Mouse (Mus musculus): ENCODE measurements around the gene E4f1.
"Not testable (repeated sequence)": the region's sequence is repeated elsewhere in the genome, so short reads cannot be mapped to it uniquely, and the experiment has no call there.

Gene E4f1

GRCm38 (mm10) chr17:24455523-24456206 is 14.4 kb downstream of the E4f1 start:
- DNase-seq (ENCODE audit: low read depth, low spot score), result not testable (repeated sequence)

GRCm38 (mm10) chr17:24454756-24455522 is 15.2 kb downstream of the E4f1 start:
- DNase-seq (ENCODE audit: low read depth, low spot score), result peak; percentile 99

DNA sequence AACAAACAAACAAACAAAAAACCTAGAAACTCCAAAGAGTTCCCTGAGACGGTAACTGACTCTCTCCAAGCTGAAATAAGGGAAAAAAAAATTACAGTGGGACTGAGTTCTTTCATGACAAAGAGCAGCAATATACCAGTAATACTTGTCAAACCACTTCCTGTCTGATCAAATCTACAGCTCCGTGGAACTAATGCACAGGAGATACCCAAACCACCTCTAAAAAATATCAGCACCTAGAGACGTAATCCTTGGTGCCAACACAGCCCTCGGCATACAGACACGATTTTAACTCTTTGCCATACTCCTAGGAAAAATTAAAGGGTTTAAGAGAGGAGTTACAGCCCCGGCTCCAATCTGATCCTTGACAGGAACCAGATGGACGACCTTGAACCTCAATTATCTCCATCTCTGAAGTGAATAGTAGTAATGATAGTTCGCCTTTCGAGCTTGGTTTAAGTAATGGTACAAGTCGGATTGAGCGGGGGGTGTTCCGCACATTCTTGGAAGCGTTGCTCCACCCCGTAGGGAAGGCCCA is 15.8 kb downstream of the E4f1 start:
- no peak for DNase-seq (ENCODE audit: low read depth, low spot score)

DNA sequence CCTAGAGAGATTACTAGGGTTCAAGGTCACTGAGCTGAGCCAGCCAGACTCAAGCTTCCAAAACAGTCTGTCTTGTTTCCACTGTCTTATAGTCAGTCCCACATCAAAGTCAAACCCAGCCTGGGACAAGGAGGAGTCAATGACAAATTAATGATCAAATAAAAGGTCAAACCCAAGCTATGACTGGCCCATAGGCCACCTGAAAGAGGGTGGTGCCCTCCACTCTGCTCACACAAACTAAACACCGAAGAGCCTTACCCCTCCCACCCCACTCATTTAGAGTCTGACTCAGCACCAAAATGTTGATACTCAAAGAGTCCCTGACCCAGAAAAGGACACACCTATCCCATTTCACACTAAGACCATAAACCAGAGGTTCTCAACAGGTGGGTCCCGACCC is 16.7 kb downstream of the E4f1 start:
- DNase-seq (ENCODE audit: low read depth, low spot score), result no peak

DNA sequence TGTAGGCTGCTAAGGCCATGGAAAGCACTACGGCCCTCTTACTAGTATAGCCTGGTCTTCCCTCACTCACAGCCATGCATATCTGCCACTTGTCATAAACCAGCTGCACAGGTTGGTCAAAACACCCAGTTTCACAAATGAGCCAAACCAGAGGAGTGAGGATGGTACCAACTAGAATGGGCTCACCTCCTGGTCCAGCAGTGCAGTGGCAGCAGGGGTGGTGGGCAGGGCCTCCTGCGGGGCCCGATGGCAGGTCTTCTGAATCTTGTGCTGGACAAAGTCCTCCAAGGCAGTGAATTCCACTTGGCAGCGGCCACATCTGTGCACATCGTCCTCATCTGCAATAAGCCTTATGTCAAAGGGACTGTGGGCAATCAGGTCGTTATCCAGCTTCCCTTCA is 18.9 kb downstream of the E4f1 start:
- no peak for DNase-seq (ENCODE audit: low read depth, low spot score)

DNA sequence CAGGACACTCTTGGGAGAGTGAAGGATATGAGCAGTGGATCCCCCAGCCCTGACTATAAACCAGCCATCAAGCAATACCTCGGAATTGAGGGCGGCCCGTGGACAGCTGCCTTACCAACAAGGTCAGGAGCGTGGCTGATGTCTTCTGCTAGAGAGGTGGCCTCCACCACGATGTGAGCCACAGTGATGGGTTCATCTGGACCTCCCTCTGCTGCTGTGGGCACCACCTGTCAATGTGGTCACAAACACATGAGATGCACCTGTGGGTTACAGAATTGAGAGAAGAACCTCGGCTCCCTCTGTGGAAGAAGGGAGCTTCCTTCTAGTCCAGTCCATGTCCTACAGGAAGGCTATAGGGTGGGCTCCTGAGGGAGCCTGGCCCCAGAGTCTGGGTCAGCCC is 20.6 kb downstream of the E4f1 start:
- no peak for DNase-seq (ENCODE audit: low read depth, low spot score)

- DNase-seq (ENCODE audit: low read depth, low spot score), result no peak
Measured at GRCm38 (mm10) chr17:24446590-24446989, 23.5 kb downstream of the E4f1 start.

DNA sequence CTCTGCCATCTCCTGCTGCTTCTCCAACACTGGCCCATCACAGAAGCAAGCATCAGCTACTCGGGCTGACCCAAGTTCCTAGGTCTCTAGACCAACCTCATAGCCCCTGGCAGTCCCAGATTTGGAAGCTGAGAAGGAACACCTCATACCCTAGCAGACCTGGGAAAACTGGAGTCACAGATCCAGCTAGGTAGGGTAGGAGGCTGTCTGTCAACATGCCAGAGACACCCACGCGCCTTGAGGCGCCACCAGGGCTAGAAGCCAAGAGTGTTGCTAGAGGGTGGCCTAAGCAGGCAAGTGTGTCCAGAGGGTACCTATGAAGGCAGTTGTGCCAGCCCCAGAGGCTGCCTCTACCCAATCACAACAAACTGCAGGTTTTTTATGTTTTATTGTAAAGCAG is 26.7 kb downstream of the E4f1 start:
- no peak for DNase-seq (ENCODE audit: low read depth, low spot score)

GRCm38 (mm10) chr17:24442632-24443155 is 27.4 kb downstream of the E4f1 start, which contains the start of gene Dnase1l2:
Dnase1l2 (minus strand) TSS chr17:24443105.
- DNase-seq (ENCODE audit: low read depth, low spot score), result no peak

DNA sequence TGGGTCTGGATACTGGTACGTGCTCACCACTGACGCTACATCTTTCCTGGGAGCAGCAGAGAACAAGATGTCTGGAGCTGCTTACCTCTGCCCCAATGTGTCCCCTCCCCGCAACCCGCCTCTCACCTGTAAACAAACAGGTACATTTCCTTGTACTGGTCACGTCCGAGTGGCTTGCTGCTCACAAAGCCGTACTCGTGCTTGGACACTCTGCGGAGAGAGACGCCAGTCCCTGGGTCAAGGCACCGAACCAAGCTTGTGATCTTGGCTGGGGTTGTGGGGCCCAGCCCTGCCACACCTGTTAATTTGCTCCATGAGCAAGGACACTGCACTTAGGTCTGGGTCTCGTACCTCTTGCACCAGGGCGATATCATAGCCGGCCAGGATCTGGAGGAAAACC is 28.0 kb downstream of the E4f1 start:
- no peak for DNase-seq (ENCODE audit: low read depth, low spot score)

DNA sequence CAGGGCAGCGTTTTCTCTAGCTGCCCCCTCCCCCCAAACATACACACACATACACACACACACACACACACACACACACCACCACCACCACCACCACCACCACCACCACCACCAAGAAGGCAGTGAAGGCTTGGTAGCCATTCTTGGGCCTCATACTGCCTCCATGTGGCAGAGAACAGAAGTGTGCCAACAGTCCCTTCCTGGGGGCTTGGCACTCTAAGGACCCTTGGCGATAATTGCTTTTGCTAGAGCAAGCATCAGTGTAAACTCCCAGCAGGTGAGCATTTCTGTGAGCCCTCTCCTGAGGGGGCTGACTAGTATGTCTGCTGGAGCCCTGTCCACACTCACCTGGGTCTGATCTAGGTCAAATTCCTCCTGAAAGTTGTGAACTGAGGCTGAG is 29.0 kb downstream of the E4f1 start:
- no peak for DNase-seq (ENCODE audit: low read depth, low spot score)

- DNase-seq (ENCODE audit: low read depth, low spot score), result no peak
Measured at GRCm38 (mm10) chr17:24440377-24440776, 29.7 kb downstream of the E4f1 start.

DNA sequence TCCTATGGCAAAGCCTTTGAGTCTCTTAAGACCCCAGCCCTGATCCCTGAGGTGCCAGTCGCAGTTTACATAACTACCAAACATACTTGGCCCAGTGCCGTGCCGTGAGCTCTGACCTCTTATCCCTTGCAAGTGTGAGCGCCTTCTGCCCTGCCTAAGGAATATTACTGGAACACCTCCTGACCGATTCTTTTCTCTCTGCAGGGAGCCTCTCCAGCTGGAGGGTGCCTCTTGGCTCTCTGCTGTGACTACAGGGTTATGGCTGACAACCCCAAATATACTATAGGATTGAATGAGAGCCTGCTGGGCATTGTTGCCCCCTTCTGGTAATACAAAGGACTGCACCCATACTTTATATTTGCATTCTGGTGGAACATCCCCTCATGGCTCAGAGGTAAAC is 33.1 kb downstream of the E4f1 start:
- peak; percentile 57 for DNase-seq (ENCODE audit: low read depth, low spot score)

- no peak for DNase-seq (ENCODE audit: low read depth, low spot score)
Measured at GRCm38 (mm10) chr17:24429201-24429983, 40.7 kb downstream of the E4f1 start.

GRCm38 (mm10) chr17:24427170-24427557 is 42.9 kb downstream of the E4f1 start:
- no peak for DNase-seq (ENCODE audit: low read depth, low spot score)

GRCm38 (mm10) chr17:24426471-24427169 is 43.5 kb downstream of the E4f1 start, which contains the start of gene Eci1:
Eci1 (plus strand) TSS chr17:24426641.
- peak; percentile 94 for DNase-seq (ENCODE audit: low read depth, low spot score)

DNA sequence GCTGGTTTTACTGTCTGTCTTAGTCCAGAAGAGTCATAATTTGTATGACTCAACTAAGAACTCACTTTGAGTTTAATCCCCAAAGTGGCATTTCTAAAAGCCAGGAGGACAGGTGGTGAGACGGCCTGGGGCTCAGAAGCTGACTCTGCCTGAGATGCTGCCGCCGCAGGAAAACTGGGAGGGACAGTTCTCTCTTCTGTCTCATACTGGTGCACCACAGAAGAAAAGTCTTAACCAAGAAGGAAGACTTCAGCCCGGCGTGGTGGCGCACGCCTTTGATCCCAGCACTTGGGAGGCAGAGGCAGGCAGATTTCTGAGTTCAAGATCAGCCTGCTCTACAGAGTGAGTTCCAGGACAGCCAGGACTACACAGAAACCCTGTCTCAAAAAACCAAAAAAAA is 44.2 kb downstream of the E4f1 start:
- no peak for DNase-seq (ENCODE audit: low read depth, low spot score)

GRCm38 (mm10) chr17:24425326-24425725 is 44.8 kb downstream of the E4f1 start:
- not testable (repeated sequence) for DNase-seq (ENCODE audit: low read depth, low spot score)

DNA sequence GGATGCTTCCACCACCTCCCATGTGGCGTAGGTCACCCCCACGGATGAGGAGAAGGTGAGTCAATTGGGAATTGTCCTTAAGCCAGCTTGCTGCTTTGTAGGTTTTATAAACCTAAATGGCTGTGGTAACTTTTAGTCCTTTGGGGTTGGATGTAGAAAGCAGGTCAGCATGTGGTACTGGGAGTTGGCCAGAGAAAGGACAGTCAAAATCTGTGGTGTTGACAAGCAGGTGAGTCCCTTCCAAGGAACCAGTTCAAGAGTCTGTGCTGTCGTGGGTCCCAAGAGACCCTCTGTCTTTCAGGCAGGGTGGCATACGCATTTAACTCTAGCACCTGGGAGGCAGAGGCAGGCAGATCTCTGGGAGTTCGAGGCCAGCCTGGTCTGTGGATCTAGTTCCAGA is 45.6 kb downstream of the E4f1 start:
- DNase-seq (ENCODE audit: low read depth, low spot score), result no peak

GRCm38 (mm10) chr17:24423114-24423513 is 47.0 kb downstream of the E4f1 start:
- no peak for DNase-seq (ENCODE audit: low read depth, low spot score)

DNA sequence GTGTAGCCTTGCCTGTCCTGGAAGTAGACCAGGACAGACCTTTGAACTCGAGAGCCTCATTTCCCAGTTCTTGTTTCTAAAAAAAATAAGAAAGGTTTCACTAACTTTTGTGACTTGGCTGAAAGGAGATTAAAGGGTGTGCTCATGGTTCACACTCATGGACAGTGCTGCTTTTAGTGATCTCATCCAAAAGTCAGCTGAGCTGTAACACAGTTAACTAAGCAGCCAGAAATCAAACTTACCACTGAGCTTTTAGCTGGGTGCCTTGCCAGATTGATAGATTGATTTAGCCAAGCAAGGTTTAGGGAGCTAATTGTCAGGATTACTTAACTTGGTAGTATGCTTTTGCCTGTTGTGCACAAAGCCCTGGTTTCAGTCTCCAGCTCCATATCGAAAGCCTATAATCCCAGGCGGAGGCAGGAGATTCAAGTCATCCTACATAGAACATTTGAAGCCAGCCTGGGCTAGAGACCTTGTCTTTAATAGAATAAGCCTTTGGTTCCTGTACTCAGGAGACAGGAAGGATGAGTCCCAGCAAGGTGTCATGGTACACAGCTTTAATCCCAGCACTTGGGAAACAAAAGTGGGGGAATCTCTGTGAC is 54.0 kb downstream of the E4f1 start:
- no peak for DNase-seq (ENCODE audit: low read depth, low spot score)

Measured in mesoderm, embryonic 11.5 days (tissue).